Mouse (Mus musculus) T-helper 1 cell (primary cell): ENCODE results near the gene Adamts12.

Experiments
- in situ Hi-C: fragments of 300-600 bp; cut with MboI, MseI; formaldehyde crosslinking; loops from one replicate; pipeline ENCODE4 v1.15.1; 2025; ENCODE audit warnings: high pct_unique_total_duplicates

The Adamts12 gene

GRCm38 (mm10) chr15:11064558-11065411 lies at the start of gene Adamts12:
Gene Adamts12 (plus strand): TSS chr15:11064790.
- in situ Hi-C loops: no loop called here

GRCm38 (mm10) chr15:11014931-11015330 lies 49.7 kb upstream of the Adamts12 start:
- in situ Hi-C loops: no loop called here

GRCm38 (mm10) chr15:11026801-11027561 lies 37.6 kb upstream of the Adamts12 start:
- in situ Hi-C loops: loop anchor here (25.0 kb wide), 1 partner anchor 535 kb away; no protein-coding TSS in a partner anchor

GRCm38 (mm10) chr15:11030188-11030587 lies 34.4 kb upstream of the Adamts12 start:
- in situ Hi-C loops: loop anchor here (25.0 kb wide), 1 partner anchor 532 kb away; no protein-coding TSS in a partner anchor

- in situ Hi-C loops: loop anchor here (5.0 to 25.0 kb wide), 2 partner anchors 291 to 526 kb away; no protein-coding TSS in a partner anchor
These were observed 28.6 kb upstream of the Adamts12 start for GRCm38 (mm10) chr15:11035947-11036474.

GRCm38 (mm10) chr15:11036535-11037375 lies 27.8 kb upstream of the Adamts12 start:
- in situ Hi-C loops: loop anchor here (5.0 to 25.0 kb wide), 2 partner anchors 291 to 526 kb away; no protein-coding TSS in a partner anchor

- in situ Hi-C loops: loop anchor here (5.0 to 25.0 kb wide), 2 partner anchors 290 to 525 kb away; no protein-coding TSS in a partner anchor
These were observed 27.3 kb upstream of the Adamts12 start for GRCm38 (mm10) chr15:11037376-11037695.

GRCm38 (mm10) chr15:11037711-11038110 lies 26.9 kb upstream of the Adamts12 start, which contains the start of gene Rxfp3:
Gene Rxfp3 (minus strand): TSS chr15:11037991.
- in situ Hi-C loops: loop anchor here (5.0 to 25.0 kb wide), 2 partner anchors 290 to 525 kb away; no protein-coding TSS in a partner anchor

- in situ Hi-C loops: loop anchor here (5.0 to 25.0 kb wide), 2 partner anchors 289 to 524 kb away; no protein-coding TSS in a partner anchor
These were observed 26.1 kb upstream of the Adamts12 start for GRCm38 (mm10) chr15:11038476-11038875.

GRCm38 (mm10) chr15:11040067-11040466 lies 24.5 kb upstream of the Adamts12 start:
- in situ Hi-C loops: loop anchor here (25.0 kb wide), 1 partner anchor 522 kb away; no protein-coding TSS in a partner anchor

GRCm38 (mm10) chr15:11041229-11041628 lies 23.4 kb upstream of the Adamts12 start:
- in situ Hi-C loops: loop anchor here (25.0 kb wide), 1 partner anchor 521 kb away; no protein-coding TSS in a partner anchor

GRCm38 (mm10) chr15:11042828-11043227 lies 21.8 kb upstream of the Adamts12 start:
- in situ Hi-C loops: loop anchor here (25.0 kb wide), 1 partner anchor 519 kb away; no protein-coding TSS in a partner anchor

GRCm38 (mm10) chr15:11053678-11054439 lies 10.7 kb upstream of the Adamts12 start:
- in situ Hi-C loops: no loop called here

GRCm38 (mm10) chr15:11054440-11055080 lies 10.0 kb upstream of the Adamts12 start:
- in situ Hi-C loops: no loop called here

- in situ Hi-C loops: no loop called here
These were observed 1.7 kb upstream of the Adamts12 start for GRCm38 (mm10) chr15:11062903-11063302.

- in situ Hi-C loops: no loop called here
These were observed 431 bp upstream of the Adamts12 start for GRCm38 (mm10) chr15:11064160-11064557.

- in situ Hi-C loops: no loop called here
These were observed 1.1 kb downstream of the Adamts12 start for GRCm38 (mm10) chr15:11065528-11066171.

GRCm38 (mm10) chr15:11066299-11066698 lies 1.7 kb downstream of the Adamts12 start:
- in situ Hi-C loops: no loop called here

- in situ Hi-C loops: no loop called here
These were observed 3.3 kb downstream of the Adamts12 start for GRCm38 (mm10) chr15:11067891-11068290.
